Mouse (Mus musculus): ENCODE data around the gene 9130204L05Rik.

9130204L05Rik gene

DNA sequence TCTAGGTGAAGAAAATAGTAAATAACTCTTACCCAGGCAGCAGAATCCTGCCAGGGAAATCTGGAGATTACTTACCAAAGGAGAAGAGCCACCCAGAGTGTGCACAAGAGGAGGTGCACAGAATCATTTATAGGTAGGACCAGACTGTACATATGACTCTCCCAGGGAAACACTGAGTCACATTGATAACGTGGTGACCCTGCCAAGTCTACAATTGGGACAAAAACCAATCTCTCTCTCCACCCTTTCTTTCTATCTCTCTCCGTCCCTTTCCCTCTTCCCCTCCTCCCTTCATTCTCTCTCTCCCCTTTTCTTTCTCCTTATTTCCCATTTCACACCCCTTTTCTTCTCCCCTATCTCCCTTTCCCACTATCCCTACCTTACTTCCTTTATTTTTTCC is at the start of gene 9130204L05Rik:
9130204L05Rik (minus strand) TSS at position 101 of the 400 bp plus-strand sequence.
- no peak for DNase-seq

DNA sequence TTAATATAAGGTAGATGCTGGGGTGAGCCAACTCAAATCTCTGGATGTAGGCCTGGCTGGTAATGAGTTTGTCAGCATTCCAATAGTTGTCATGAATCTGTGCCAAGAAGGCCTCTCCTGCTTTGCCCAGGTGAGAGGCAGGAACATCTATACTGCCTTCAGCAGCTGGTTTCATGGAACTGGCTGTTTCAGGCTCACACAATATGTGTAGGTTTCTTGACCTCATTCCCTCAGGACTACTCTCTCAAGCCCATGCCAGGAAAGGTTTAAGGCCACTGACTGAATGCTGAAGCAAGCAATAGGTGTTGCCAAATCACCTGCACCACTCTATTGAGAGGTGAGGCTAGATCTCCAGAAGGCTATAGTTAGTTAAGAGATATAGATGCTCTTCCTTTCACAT is 18.1 kb upstream of the 9130204L05Rik start:
- no peak for DNase-seq

DNA sequence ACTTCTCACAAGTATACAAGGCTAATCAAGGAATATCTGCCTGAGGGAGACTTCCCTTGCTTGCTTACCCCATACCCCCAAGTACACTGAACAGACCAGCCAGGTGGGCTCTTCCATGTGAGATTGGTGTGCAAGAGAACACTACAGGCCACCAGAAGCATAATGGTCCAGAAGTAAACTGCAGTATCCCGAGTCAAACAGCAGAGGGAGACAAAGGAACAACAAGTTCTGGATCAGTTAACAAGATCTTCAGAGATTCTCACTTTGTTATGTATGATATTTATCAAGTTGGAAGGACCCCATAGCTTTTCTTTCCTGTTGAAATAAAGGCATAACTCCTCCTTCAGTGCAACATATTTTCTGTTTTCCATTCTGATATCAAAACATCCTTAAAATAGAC is 31.4 kb downstream of the 9130204L05Rik start:
- no peak for DNase-seq

DNA sequence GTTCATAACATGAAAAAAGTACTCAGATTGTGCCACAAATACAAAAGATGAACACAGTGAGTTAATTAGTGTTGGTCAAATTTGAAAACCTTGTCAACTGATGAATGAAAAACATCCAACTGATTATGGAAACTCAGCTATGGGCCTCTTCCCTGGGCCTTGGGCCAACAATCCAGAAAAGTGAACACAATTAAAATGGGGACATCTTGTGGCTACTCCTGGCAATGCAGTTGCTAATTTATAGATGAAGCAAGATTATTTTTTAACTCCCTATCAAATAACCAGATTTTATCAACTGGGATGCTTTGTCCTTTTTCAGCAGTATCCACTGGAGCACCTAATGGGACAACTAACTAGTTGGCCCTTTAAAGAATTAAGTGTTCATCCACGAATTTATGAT is 37.9 kb downstream of the 9130204L05Rik start:
- no peak for DNase-seq

Data from right cerebral cortex, postnatal 4 days (tissue).